Mouse (Mus musculus) heart, embryonic 15.5 days (tissue): ENCODE results near the gene Urb1. TPM values are rescaled to one million over a fixed set of nuclear protein-coding genes. Genes with fewer than 3 reads are reported as not detected.
"Not testable (repeated sequence)": the region's sequence is repeated elsewhere in the genome, so short reads cannot be mapped to it uniquely, and the experiment has no call there.

Experiments used
- ATAC-seq: fragments of 200-750 bp; cut with Nextera tagmentation; replicated peaks from 2 replicates; pipeline ENCODE4 v1.8.0; 2017; ENCODE audit warnings: low read depth, moderate TSS enrichment; ENCODE audit not compliant: insufficient number of reproducible peaks, insufficient read depth, low FRiP score
- H3K27ac ChIP-seq: fragments of 300-500 bp; sonication (generic); 2 replicates; pipeline ENCODE4 v1.5.1; 2015; ENCODE audit warnings: mild to moderate bottlenecking, inconsistent platforms
- H3K27me3 ChIP-seq: fragments of 300-500 bp; sonication (generic); 2 replicates; pipeline ENCODE4 v1.6.1; 2015; ENCODE audit warnings: inconsistent platforms
- H3K36me3 ChIP-seq: fragments of 300-500 bp; sonication (generic); 2 replicates; pipeline ENCODE4 v1.6.1; 2015; ENCODE audit warnings: mild to moderate bottlenecking, inconsistent platforms
- H3K4me1 ChIP-seq: fragments of 300-500 bp; sonication (generic); replicated peaks from 2 replicates; pipeline ENCODE4 v1.6.1; 2015; ENCODE audit warnings: inconsistent platforms
- H3K4me2 ChIP-seq: fragments of 300-500 bp; sonication (generic); 2 replicates; pipeline ENCODE4 v1.6.1; 2015; ENCODE audit warnings: inconsistent platforms, mild to moderate bottlenecking, moderate library complexity
- H3K4me3 ChIP-seq: fragments of 300-500 bp; sonication (generic); 2 replicates; pipeline ENCODE4 v1.5.1; 2015; ENCODE audit warnings: mild to moderate bottlenecking, inconsistent platforms
- H3K9ac ChIP-seq: fragments of 300-500 bp; sonication (generic); 2 replicates; pipeline ENCODE4 v1.6.1; 2015; ENCODE audit warnings: mild to moderate bottlenecking, inconsistent platforms
- H3K9me3 ChIP-seq: fragments of 300-500 bp; sonication (generic); replicated peaks from 2 replicates; pipeline ENCODE4 v1.6.1; 2016; ENCODE audit warnings: inconsistent platforms
- WGBS: fragments of 180-500 bp; shearing (Covaris S2); methylation state at CpG from one replicate; pipeline ENCODE4 v1.1.7; 2015; ENCODE audit warnings: mixed read lengths; 5-methylcytosine and 5-hydroxymethylcytosine counted together
- polyA plus RNA-seq: library from polyadenylated mRNA; unstranded; fragments of >200 nt; fragmentation: Nextera tagmentation; extraction: Ambion mirVana; gene quantifications from 2 replicates; pipeline ENCODE4 v1.2.1, GENCODE M21; 2015

Urb1 gene
- polyA plus RNA-seq, 1 experiment from 2014 or later: 6.2 TPM

- Histone ChIP-seq H3K4me2 (0 out of 2 replicates have a peak overlapping the region, but pooled peaks have one; percentile 6), H3K27me3 (peaks cover 16% of the 10 kb centered on the region), H3K27ac (no peak overlapping the region), H3K9ac (no peak overlapping the region), H3K9me3 (no peaks in the 10 kb centered on the region), H3K4me1 (peaks cover 32% of the 10 kb centered on the region), H3K4me3 (no peak overlapping the region), H3K36me3 (no peaks in the 10 kb centered on the region)
- no peak for ATAC-seq
- WGBS: 51% methylated on average over 9 of the region's 9 CpGs
Measured at GRCm38 (mm10) chr16:90833041-90833791, 23.0 kb upstream of the Urb1 start.

- 54% methylated on average over 6 of the region's 6 CpGs for WGBS
- Histone ChIP-seq H3K27ac (no peak overlapping the region), H3K4me3 (no peak overlapping the region), H3K4me1 (peaks cover 30% of the 10 kb centered on the region), H3K9me3 (no peaks in the 10 kb centered on the region), H3K9ac (no peak overlapping the region), H3K27me3 (peaks cover 16% of the 10 kb centered on the region), H3K36me3 (no peaks in the 10 kb centered on the region), H3K4me2 (peak overlapping the region; percentile 96; the same call in 1 of the 2 replicates)
- no peak for ATAC-seq
Measured at GRCm38 (mm10) chr16:90832495-90832894, 22.3 kb upstream of the Urb1 start.

- 18% methylated on average over 15 of the region's 15 CpGs for WGBS
- peak overlapping the region; percentile 96 for H3K4me2 ChIP-seq
- no peaks in the 10 kb centered on the region for H3K36me3 ChIP-seq
- peak overlapping the region; percentile 61 for H3K9ac ChIP-seq
- H3K4me3 ChIP-seq: peak overlapping the region; percentile 52
- H3K27me3 ChIP-seq: peaks cover 16% of the 10 kb centered on the region
- ATAC-seq: no peak
- H3K27ac ChIP-seq: no peak overlapping the region
- peaks cover 30% of the 10 kb centered on the region for H3K4me1 ChIP-seq
- no peaks in the 10 kb centered on the region for H3K9me3 ChIP-seq
Measured at GRCm38 (mm10) chr16:90831676-90832075, 21.5 kb upstream of the Urb1 start.

GRCm38 (mm10) chr16:90830686-90831439 is 20.6 kb upstream of the Urb1 start:
- WGBS: 1% methylated on average over 67 of the region's 67 CpGs
- peak; percentile 82 for ATAC-seq
- Histone ChIP-seq H3K9ac (peak overlapping the region; percentile 61), H3K9me3 (no peaks in the 10 kb centered on the region), H3K36me3 (no peaks in the 10 kb centered on the region), H3K4me1 (peaks cover 30% of the 10 kb centered on the region), H3K4me3 (peak overlapping the region; percentile 52), H3K4me2 (peak overlapping the region; percentile 96), H3K27ac (peak overlapping the region; percentile 80), H3K27me3 (peaks cover 16% of the 10 kb centered on the region)

- Histone ChIP-seq H3K27ac (peak overlapping the region; percentile 80), H3K9ac (peak overlapping the region; percentile 61), H3K9me3 (no peaks in the 10 kb centered on the region), H3K36me3 (no peaks in the 10 kb centered on the region), H3K4me3 (peak overlapping the region; percentile 52), H3K27me3 (peaks cover 13% of the 10 kb centered on the region), H3K4me2 (peak overlapping the region; percentile 96), H3K4me1 (peaks cover 30% of the 10 kb centered on the region)
- ATAC-seq: peak; percentile 87
- WGBS: under 1% methylated on average over 45 of the region's 45 CpGs
Measured at GRCm38 (mm10) chr16:90829894-90830685, 19.9 kb upstream of the Urb1 start.

- no peak for ATAC-seq
- H3K4me3 ChIP-seq: no peak overlapping the region
- no peaks in the 10 kb centered on the region for H3K36me3 ChIP-seq
- H3K4me1 ChIP-seq: peaks cover 30% of the 10 kb centered on the region
- no peak overlapping the region for H3K4me2 ChIP-seq
- no peak overlapping the region for H3K27ac ChIP-seq
- H3K9me3 ChIP-seq: no peaks in the 10 kb centered on the region
- peaks cover 11% of the 10 kb centered on the region for H3K27me3 ChIP-seq
- H3K9ac ChIP-seq: no peak overlapping the region
- 74% methylated on average over 7 of the region's 7 CpGs for WGBS
Measured at GRCm38 (mm10) chr16:90829136-90829535, 18.9 kb upstream of the Urb1 start.

GRCm38 (mm10) chr16:90827498-90827897 is 17.3 kb upstream of the Urb1 start:
- no peak overlapping the region for H3K4me3 ChIP-seq
- peaks cover 19% of the 10 kb centered on the region for H3K4me1 ChIP-seq
- no peaks in the 10 kb centered on the region for H3K9me3 ChIP-seq
- H3K4me2 ChIP-seq: no peak overlapping the region
- 80% methylated on average over 9 of the region's 9 CpGs for WGBS
- H3K27ac ChIP-seq: no peak overlapping the region
- H3K36me3 ChIP-seq: no peaks in the 10 kb centered on the region
- peaks cover 6% of the 10 kb centered on the region for H3K27me3 ChIP-seq
- H3K9ac ChIP-seq: no peak overlapping the region
- no peak for ATAC-seq

GRCm38 (mm10) chr16:90826457-90826856 is 16.2 kb upstream of the Urb1 start, which contains the start of gene Eva1c:
TSS of gene Eva1c (plus strand) at chr16:90826719.
- ATAC-seq: no peak
- H3K4me1 ChIP-seq: peaks cover 17% of the 10 kb centered on the region
- 0 out of 2 replicates have a peak, but pooled peaks cover 3% of the 10 kb centered on the region for H3K27me3 ChIP-seq
- H3K9me3 ChIP-seq: no peaks in the 10 kb centered on the region
- H3K27ac ChIP-seq: no peak within 1 kb of the TSS
- no peak within 1 kb of the TSS for H3K9ac ChIP-seq
- H3K4me3 ChIP-seq: no peak within 1 kb of the TSS
- 73% methylated on average over 7 of the region's 7 CpGs for WGBS
- H3K36me3 ChIP-seq: no peaks in the 10 kb centered on the region
- H3K4me2 ChIP-seq: no peak within 1 kb of the TSS

- 84% methylated on average over 5 of the region's 5 CpGs for WGBS
- peaks cover 13% of the 10 kb centered on the region for H3K4me1 ChIP-seq
- no peaks in the 10 kb centered on the region for H3K9me3 ChIP-seq
- no peak overlapping the region for H3K4me2 ChIP-seq
- H3K27me3 ChIP-seq: 0 out of 2 replicates have a peak, but pooled peaks cover under 1% of the 10 kb centered on the region
- H3K27ac ChIP-seq: no peak overlapping the region
- no peak overlapping the region for H3K9ac ChIP-seq
- no peak overlapping the region for H3K4me3 ChIP-seq
- no peak for ATAC-seq
- no peaks in the 10 kb centered on the region for H3K36me3 ChIP-seq
Measured at GRCm38 (mm10) chr16:90826041-90826440, 15.8 kb upstream of the Urb1 start.

- not testable (repeated sequence) for H3K4me2 ChIP-seq, H3K27me3 ChIP-seq, H3K9ac ChIP-seq, H3K4me1 ChIP-seq, H3K27ac ChIP-seq, H3K4me3 ChIP-seq, H3K9me3 ChIP-seq, H3K36me3 ChIP-seq, ATAC-seq
- WGBS: 56% methylated on average over 4 of the region's 4 CpGs
Measured at GRCm38 (mm10) chr16:90823986-90824385, 13.8 kb upstream of the Urb1 start.

GRCm38 (mm10) chr16:90822981-90823380 is 12.8 kb upstream of the Urb1 start:
- no peak overlapping the region for H3K9ac ChIP-seq
- no peak for ATAC-seq
- no peaks in the 10 kb centered on the region for H3K9me3 ChIP-seq
- H3K36me3 ChIP-seq: no peaks in the 10 kb centered on the region
- H3K4me3 ChIP-seq: no peak overlapping the region
- no peak overlapping the region for H3K4me2 ChIP-seq
- H3K4me1 ChIP-seq: no peaks in the 10 kb centered on the region
- H3K27me3 ChIP-seq: no peaks in the 10 kb centered on the region
- 66% methylated on average over 7 of the region's 7 CpGs for WGBS
- no peak overlapping the region for H3K27ac ChIP-seq
